Mouse (Mus musculus): Measurements from ENCODE around the gene Gadd45a. TPM values are rescaled to one million over a fixed set of nuclear protein-coding genes. Genes with fewer than 3 reads are reported as not detected.

The Gadd45a gene
- polyA plus RNA-seq, 1 experiment from 2014 or later = 26.2 TPM

GRCm38 (mm10) chr6:66996257-66996656 is 41.0 kb downstream of the Gadd45a start:
- no peak overlapping the region for H3K27ac ChIP-seq (replicated peaks)
- no peak overlapping the region for H3K4me3 ChIP-seq (ENCODE audit: low read depth, low read length)
- H3K4me2 ChIP-seq (replicated peaks; ENCODE audit: low read depth) = no peak overlapping the region
- no peak for DNase-seq (ENCODE audit: low spot score)
- TF ChIP-seq CTCF (IDR thresholded peaks at IDR 0.05; ENCODE audit: low read depth) (no peak), EP300 (optimal IDR thresholded peaks at IDR 0.05) (no peak)
- no peak for ATAC-seq (ENCODE audit: low FRiP score, low TSS enrichment)
- H3K36me3 ChIP-seq (ENCODE audit: control insufficient read depth, insufficient read depth, low read length) = no peaks in the 10 kb centered on the region
- WGBS = 59% methylated on average over 1 of the region's 1 CpGs
- no peak overlapping the region for H3K9ac ChIP-seq (ENCODE audit: low read length)
- no peaks in the 10 kb centered on the region for H3K27me3 ChIP-seq (ENCODE audit: control insufficient read depth, insufficient read depth, low read length)
- peaks cover 3% of the 10 kb centered on the region; the same call in 1 of the 2 replicates for H3K4me1 ChIP-seq (replicated peaks; ENCODE audit: control insufficient read depth, insufficient read depth)
- no peaks in the 10 kb centered on the region for H3K9me3 ChIP-seq (ENCODE audit: control insufficient read depth, low read length)

- 96% methylated on average over 1 of the region's 1 CpGs for WGBS
- Histone ChIP-seq H3K36me3 (ENCODE audit: control insufficient read depth, insufficient read depth, low read length) (no peaks in the 10 kb centered on the region), H3K9ac (ENCODE audit: low read length) (no peak overlapping the region), H3K27ac (replicated peaks) (no peak overlapping the region), H3K27me3 (ENCODE audit: control insufficient read depth, insufficient read depth, low read length) (no peaks in the 10 kb centered on the region), H3K4me2 (replicated peaks; ENCODE audit: low read depth) (no peak overlapping the region), H3K9me3 (ENCODE audit: control insufficient read depth, low read length) (no peaks in the 10 kb centered on the region), H3K4me1 (replicated peaks; ENCODE audit: control insufficient read depth, insufficient read depth) (peaks cover 3% of the 10 kb centered on the region; the same call in 1 of the 2 replicates), H3K4me3 (ENCODE audit: low read depth, low read length) (no peak overlapping the region)
- no peak for DNase-seq (ENCODE audit: low spot score)
- TF ChIP-seq EP300 (optimal IDR thresholded peaks at IDR 0.05) = no peak
- TF ChIP-seq CTCF (IDR thresholded peaks at IDR 0.05; ENCODE audit: low read depth) = no peak
- ATAC-seq (ENCODE audit: low FRiP score, low TSS enrichment) = no peak
These were observed 41.4 kb downstream of the Gadd45a start for GRCm38 (mm10) chr6:66995825-66996224.

- Histone ChIP-seq H3K27ac (replicated peaks) (no peak overlapping the region), H3K4me3 (ENCODE audit: low read depth, low read length) (no peak overlapping the region), H3K27me3 (ENCODE audit: control insufficient read depth, insufficient read depth, low read length) (no peaks in the 10 kb centered on the region), H3K9me3 (ENCODE audit: control insufficient read depth, low read length) (no peaks in the 10 kb centered on the region), H3K9ac (ENCODE audit: low read length) (no peak overlapping the region), H3K4me2 (replicated peaks; ENCODE audit: low read depth) (no peak overlapping the region), H3K4me1 (replicated peaks; ENCODE audit: control insufficient read depth, insufficient read depth) (peaks cover 3% of the 10 kb centered on the region; the same call in 1 of the 2 replicates), H3K36me3 (ENCODE audit: control insufficient read depth, insufficient read depth, low read length) (no peaks in the 10 kb centered on the region)
- ATAC-seq (ENCODE audit: low FRiP score, low TSS enrichment) (no peak), DNase-seq (ENCODE audit: low spot score) (no peak)
- TF ChIP-seq EP300 (optimal IDR thresholded peaks at IDR 0.05) (no peak), CTCF (IDR thresholded peaks at IDR 0.05; ENCODE audit: low read depth) (no peak)
- WGBS = 95% methylated on average over 8 of the region's 8 CpGs
These were observed 42.3 kb downstream of the Gadd45a start for GRCm38 (mm10) chr6:66994981-66995380.

GRCm38 (mm10) chr6:66992786-66993185 is 44.5 kb downstream of the Gadd45a start:
- no peak overlapping the region for H3K9ac ChIP-seq (ENCODE audit: low read length)
- no peaks in the 10 kb centered on the region for H3K36me3 ChIP-seq (ENCODE audit: control insufficient read depth, insufficient read depth, low read length)
- no peak overlapping the region for H3K4me2 ChIP-seq (replicated peaks; ENCODE audit: low read depth)
- H3K4me1 ChIP-seq (replicated peaks; ENCODE audit: control insufficient read depth, insufficient read depth) = peaks cover 3% of the 10 kb centered on the region; the same call in 1 of the 2 replicates
- no peaks in the 10 kb centered on the region for H3K27me3 ChIP-seq (ENCODE audit: control insufficient read depth, insufficient read depth, low read length)
- 83% methylated on average over 8 of the region's 8 CpGs for WGBS
- H3K9me3 ChIP-seq (ENCODE audit: control insufficient read depth, low read length) = no peaks in the 10 kb centered on the region
- TF ChIP-seq EP300 (optimal IDR thresholded peaks at IDR 0.05) (no peak), CTCF (IDR thresholded peaks at IDR 0.05; ENCODE audit: low read depth) (no peak)
- DNase-seq (ENCODE audit: low spot score) = no peak
- ATAC-seq (ENCODE audit: low FRiP score, low TSS enrichment) = no peak
- no peak overlapping the region for H3K27ac ChIP-seq (replicated peaks)
- no peak overlapping the region for H3K4me3 ChIP-seq (ENCODE audit: low read depth, low read length)

GRCm38 (mm10) chr6:66992232-66992631 is 45.0 kb downstream of the Gadd45a start:
- DNase-seq (ENCODE audit: low spot score) (no peak), ATAC-seq (ENCODE audit: low FRiP score, low TSS enrichment) (no peak)
- no peak overlapping the region for H3K4me3 ChIP-seq (ENCODE audit: low read depth, low read length)
- H3K36me3 ChIP-seq (ENCODE audit: control insufficient read depth, insufficient read depth, low read length) = no peaks in the 10 kb centered on the region
- H3K4me2 ChIP-seq (replicated peaks; ENCODE audit: low read depth) = no peak overlapping the region
- TF ChIP-seq EP300 (optimal IDR thresholded peaks at IDR 0.05) (no peak), CTCF (IDR thresholded peaks at IDR 0.05; ENCODE audit: low read depth) (no peak)
- WGBS = 28% methylated on average over 9 of the region's 9 CpGs
- H3K9me3 ChIP-seq (ENCODE audit: control insufficient read depth, low read length) = no peaks in the 10 kb centered on the region
- no peaks in the 10 kb centered on the region for H3K27me3 ChIP-seq (ENCODE audit: control insufficient read depth, insufficient read depth, low read length)
- no peak overlapping the region for H3K27ac ChIP-seq (replicated peaks)
- H3K9ac ChIP-seq (ENCODE audit: low read length) = no peak overlapping the region
- H3K4me1 ChIP-seq (replicated peaks; ENCODE audit: control insufficient read depth, insufficient read depth) = peaks cover 3% of the 10 kb centered on the region; the same call in 1 of the 2 replicates

GRCm38 (mm10) chr6:66989518-66989917 is 47.7 kb downstream of the Gadd45a start:
- Histone ChIP-seq H3K36me3 (ENCODE audit: control insufficient read depth, insufficient read depth, low read length) (no peaks in the 10 kb centered on the region), H3K27ac (replicated peaks) (no peak overlapping the region), H3K9me3 (ENCODE audit: control insufficient read depth, low read length) (no peaks in the 10 kb centered on the region), H3K4me1 (replicated peaks; ENCODE audit: control insufficient read depth, insufficient read depth) (peaks cover 6% of the 10 kb centered on the region; the same call in 1 of the 2 replicates), H3K9ac (ENCODE audit: low read length) (no peak overlapping the region), H3K27me3 (ENCODE audit: control insufficient read depth, insufficient read depth, low read length) (no peaks in the 10 kb centered on the region), H3K4me3 (ENCODE audit: low read depth, low read length) (no peak overlapping the region), H3K4me2 (replicated peaks; ENCODE audit: low read depth) (no peak overlapping the region)
- DNase-seq (ENCODE audit: low spot score) (no peak), ATAC-seq (ENCODE audit: low FRiP score, low TSS enrichment) (no peak)
- TF ChIP-seq EP300 (optimal IDR thresholded peaks at IDR 0.05) = no peak
- 66% methylated on average over 3 of the region's 3 CpGs for whole genome bisulfite sequencing

All from stomach, postnatal 0 days (tissue).